Mouse (Mus musculus) layer of hippocampus, adult 2 months (tissue): ENCODE measurements around the gene Fn1. TPM values are rescaled to one million over a fixed set of nuclear protein-coding genes. Genes with fewer than 3 reads are reported as not detected.

Source experiments
- DNase-seq, 2 experiments: peaks; one replicate each; pipeline ENCODE4 v3.0.0; 2022; ENCODE audit warnings: low spot score in 2 of 2
- H3K27ac ChIP-seq: fragments of 200-600 bp; 2 replicates; pipeline ENCODE4 v1.8.1; 2022
- H3K4me3 ChIP-seq: fragments of 200-600 bp; 2 replicates; pipeline ENCODE4 v1.8.1; 2022; ENCODE audit warnings: mild to moderate bottlenecking
- CTCF ChIP-seq: fragments of 200-600 bp; conservative IDR thresholded peaks from 2 replicates; pipeline ENCODE4 v1.8.1; 2022; ENCODE audit warnings: antibody characterized with exemption, mild to moderate bottlenecking, moderate library complexity
- total RNA-seq, 2 experiments: library from RNA; stranded (reverse); gene quantifications; 2 replicates each; pipeline ENCODE4 v1.2.3; 2021

Fn1 gene
- total RNA-seq, 2 experiments from 2014 or later = 38.7 to 53.6 TPM

DNA sequence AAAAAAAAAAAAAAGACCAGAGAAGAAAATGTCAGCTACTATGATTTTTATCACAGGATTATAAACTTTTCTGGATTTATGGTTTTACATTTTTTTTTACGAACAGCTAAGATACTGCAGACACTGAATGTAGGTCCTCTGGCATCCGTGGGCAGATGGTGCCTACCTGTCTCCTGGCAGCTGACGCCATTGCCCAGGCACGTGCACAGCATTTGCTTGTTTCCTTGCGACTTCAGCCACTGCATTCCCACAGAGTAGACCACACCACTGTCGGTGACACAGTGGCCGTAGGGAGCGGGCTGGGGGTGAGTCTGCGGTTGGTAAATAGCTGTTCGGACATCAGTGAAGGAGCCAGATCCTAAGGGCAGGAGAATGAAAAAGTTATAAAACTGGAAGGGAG lies 10.2 kb downstream of the Fn1 start:
- H3K4me3 ChIP-seq = no peak overlapping the region
- no peak for TF ChIP-seq CTCF
- DNase-seq = no peak
- no peak overlapping the region for H3K27ac ChIP-seq

DNA sequence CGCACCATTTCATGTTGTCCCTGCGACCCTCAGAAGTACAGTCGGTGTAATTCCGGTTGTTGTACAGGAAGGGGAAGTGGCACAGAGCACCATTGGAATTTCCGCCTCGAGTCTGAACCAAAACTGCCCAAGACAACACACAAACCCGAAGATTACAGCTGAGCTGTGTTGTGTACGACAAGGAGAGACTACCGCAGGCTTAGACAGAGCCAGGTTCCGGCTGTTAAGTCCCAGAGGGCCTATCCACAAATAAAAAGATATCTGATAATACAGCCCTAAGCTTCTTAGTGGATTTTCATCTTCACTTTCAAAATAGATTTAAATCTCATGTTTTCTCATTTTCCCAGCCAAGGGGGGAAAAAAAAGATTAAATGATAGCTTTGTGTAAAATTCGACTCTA lies 11.8 kb downstream of the Fn1 start:
- Histone ChIP-seq H3K27ac (no peak overlapping the region), H3K4me3 (no peak overlapping the region)
- DNase-seq = no peak
- TF ChIP-seq CTCF = no peak

DNA sequence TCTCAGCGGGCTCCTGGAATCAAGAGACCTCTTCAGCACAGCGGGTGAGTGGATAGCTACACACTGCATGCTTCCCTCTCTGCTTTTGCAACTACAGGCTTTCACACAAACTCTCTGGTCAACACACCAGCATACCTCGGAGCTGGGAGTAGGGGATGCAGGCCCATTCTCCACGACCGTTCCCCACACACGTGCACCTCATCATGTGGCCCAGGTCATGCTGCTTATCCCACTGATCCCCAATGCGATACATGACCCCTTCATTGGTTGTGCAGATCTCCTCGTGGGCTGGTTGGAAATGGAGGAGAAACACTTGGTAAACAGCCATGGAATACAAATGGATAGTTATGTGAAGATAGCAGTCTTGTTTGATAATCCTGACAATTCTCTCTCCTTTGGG lies 12.8 kb downstream of the Fn1 start:
- no peak for TF ChIP-seq CTCF
- Histone ChIP-seq H3K4me3 (no peak overlapping the region), H3K27ac (no peak overlapping the region)
- no peak for DNase-seq

- DNase-seq = no peak
- TF ChIP-seq CTCF = no peak
- Histone ChIP-seq H3K4me3 (no peak overlapping the region), H3K27ac (no peak overlapping the region)
These were observed 16.3 kb downstream of the Fn1 start for GRCm38 (mm10) chr1:71636665-71637064.

DNA sequence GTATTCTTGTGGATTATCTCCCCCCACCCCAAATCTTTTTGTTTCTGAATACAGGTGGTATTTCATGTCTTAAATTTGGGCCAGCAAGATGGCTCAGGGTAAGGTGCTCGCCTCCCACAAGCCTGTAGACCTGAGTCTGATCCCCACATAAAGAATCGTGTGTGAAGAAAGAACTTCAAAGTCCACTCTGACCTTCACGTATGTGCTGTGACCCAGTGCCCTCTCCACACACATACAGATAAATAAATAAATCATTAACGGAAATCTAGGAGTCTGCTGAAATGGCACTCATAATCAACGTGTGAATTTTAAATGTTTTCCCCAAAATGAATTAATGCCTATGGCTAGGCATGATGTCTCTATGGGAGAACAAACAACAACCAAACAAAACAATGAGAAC lies 16.9 kb downstream of the Fn1 start:
- no peak overlapping the region for H3K4me3 ChIP-seq
- DNase-seq = no peak
- no peak for TF ChIP-seq CTCF
- H3K27ac ChIP-seq = no peak overlapping the region

- TF ChIP-seq CTCF = no peak
- Histone ChIP-seq H3K4me3 (no peak overlapping the region), H3K27ac (no peak overlapping the region)
- no peak for DNase-seq
These were observed 17.6 kb downstream of the Fn1 start for GRCm38 (mm10) chr1:71635101-71636014.

GRCm38 (mm10) chr1:71634471-71634981 lies 18.5 kb downstream of the Fn1 start:
- Histone ChIP-seq H3K27ac (no peak overlapping the region), H3K4me3 (no peak overlapping the region)
- DNase-seq = no peak
- no peak for TF ChIP-seq CTCF

DNA sequence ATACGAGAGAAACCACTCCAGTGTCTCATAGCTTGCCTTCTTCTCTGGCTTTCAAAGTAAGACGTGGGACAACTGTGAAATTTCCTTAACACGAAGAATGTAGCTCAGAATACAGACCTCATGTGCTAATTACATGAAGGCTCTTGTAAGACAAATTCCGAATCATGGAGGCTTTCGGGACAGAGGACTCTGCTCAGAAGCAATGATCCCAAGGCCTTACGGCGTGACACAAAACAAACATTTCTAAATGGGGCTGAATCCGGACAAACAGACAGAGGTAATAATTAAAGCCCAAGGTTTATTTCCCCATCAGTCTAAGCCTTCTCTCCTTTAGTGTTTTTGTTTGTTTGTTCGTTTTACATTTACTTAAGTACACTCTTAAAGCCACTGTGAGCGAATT lies 20.6 kb downstream of the Fn1 start:
- no peak overlapping the region for H3K4me3 ChIP-seq
- H3K27ac ChIP-seq = no peak overlapping the region
- TF ChIP-seq CTCF = no peak
- DNase-seq = no peak

DNA sequence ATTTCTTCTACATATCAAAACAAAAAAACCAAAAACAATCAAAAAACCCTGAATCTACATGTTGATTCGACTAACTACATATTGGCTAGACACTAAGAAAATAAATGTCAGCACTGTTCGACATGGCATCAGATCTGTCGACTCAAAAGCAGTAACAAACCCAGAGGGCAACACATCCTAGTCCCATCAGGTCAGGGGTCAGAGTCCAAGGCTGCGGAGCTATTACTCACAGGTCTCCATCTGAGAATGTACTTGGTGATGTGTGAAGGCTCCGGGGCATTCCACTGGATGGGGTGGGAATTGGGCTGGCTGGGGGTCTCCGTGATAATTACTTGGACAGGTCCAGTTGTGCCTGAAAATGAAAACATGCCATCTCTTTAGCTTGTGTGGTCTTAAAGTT lies 21.2 kb downstream of the Fn1 start:
- DNase-seq = no peak
- TF ChIP-seq CTCF = no peak
- Histone ChIP-seq H3K27ac (no peak overlapping the region), H3K4me3 (no peak overlapping the region)

DNA sequence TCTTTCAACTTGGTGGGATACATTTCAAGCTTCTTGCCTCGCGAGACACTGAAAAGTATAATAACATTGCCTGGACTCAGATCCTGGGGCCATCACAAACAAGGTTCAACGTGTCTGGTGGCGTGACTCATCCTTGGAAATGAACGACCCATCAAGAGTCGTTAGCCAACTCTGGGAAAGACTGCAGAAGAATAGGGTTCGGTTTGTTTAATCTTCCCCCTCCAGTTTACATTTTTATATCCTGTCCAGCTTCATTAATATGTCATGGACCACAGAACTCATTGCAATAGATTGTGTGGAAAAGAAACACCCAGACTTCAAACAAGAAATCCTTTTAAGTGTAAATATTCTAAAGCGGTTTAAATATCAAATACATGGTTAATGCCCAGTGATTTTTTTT lies 22.8 kb downstream of the Fn1 start:
- no peak overlapping the region for H3K4me3 ChIP-seq

GRCm38 (mm10) chr1:71623625-71624024 lies 29.4 kb downstream of the Fn1 start:
- no peak for DNase-seq
- TF ChIP-seq CTCF = no peak
- H3K4me3 ChIP-seq = no peak overlapping the region
- H3K27ac ChIP-seq = no peak overlapping the region

More for the DNA sequence above, 22.8 kb downstream of the Fn1 start:
- DNase-seq = no peak
- no peak overlapping the region for H3K27ac ChIP-seq
- no peak for TF ChIP-seq CTCF

DNA sequence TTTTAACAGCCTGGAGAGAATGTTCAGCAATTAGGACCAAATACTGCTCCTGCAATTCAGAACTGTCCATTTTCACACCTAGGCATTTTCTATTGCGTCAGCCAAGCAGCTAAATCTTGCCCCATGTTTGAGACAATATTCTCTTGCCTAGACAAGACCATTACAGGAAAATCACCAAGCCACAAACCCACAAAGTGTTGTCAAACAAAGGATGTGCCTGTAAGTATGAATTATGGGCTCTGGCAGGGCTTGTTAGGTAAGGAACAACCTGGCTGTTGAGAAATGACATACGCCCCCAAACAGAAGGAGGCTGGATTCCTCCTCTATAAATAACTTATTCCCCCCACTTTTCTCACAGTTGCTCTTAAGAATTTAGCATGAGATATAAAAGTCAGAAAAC lies 31.5 kb downstream of the Fn1 start:
- H3K27ac ChIP-seq = no peak overlapping the region
- no peak overlapping the region for H3K4me3 ChIP-seq
- no peak for DNase-seq
- TF ChIP-seq CTCF = no peak

DNA sequence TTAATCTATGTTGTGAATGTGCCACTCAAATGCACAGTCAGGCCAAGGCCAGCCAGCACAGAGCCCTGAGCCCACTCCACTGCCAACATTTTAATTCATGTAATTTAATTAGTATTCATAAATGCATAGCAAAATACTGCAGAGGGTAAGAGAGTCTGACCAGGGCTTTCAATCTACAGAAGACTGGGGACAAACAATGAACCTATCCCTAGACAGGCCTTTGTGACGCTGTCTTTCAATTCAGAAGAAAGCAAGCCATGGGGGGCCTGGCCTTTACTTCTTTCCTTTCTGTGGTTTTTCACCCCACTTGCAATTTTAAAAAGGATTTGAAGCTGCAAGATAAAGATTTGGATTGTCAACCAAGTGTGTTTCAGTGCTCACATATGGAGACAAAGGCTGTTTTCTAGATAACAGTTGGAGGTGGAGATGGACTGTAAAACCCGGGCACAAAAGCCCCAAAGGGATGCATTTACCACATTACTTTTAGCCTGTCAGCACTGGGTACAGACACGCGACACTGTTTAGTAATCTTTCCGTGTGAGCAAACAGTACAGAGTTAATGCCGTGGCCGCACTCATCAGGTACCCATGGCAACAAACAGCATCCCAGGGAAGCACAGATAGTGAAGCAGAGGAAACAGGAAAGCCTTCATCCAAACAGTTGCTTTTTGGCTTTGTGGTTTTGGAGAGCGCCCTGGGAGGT lies 38.3 kb downstream of the Fn1 start:
- Histone ChIP-seq H3K27ac (no peak overlapping the region), H3K4me3 (no peak overlapping the region)
- TF ChIP-seq CTCF = no peak
- DNase-seq = peak; percentile 12 to 16

GRCm38 (mm10) chr1:71612256-71612655 lies 40.7 kb downstream of the Fn1 start:
- TF ChIP-seq CTCF = no peak
- no peak overlapping the region for H3K4me3 ChIP-seq

More at GRCm38 (mm10) chr1:71612256-71612655, 40.7 kb downstream of the Fn1 start:
- no peak for DNase-seq
- no peak overlapping the region for H3K27ac ChIP-seq
